Mouse (Mus musculus): Measurements from ENCODE around the gene Ptprt. TPM values are rescaled to one million over a fixed set of nuclear protein-coding genes. Genes with fewer than 3 reads are reported as not detected.

Ptprt gene
- polyA plus RNA-seq (2015; fragmentation: Nextera tagmentation; extraction: Ambion mirVana): 0.05 and 0.08 TPM in 2 replicates

- Histone ChIP-seq H3K9me3 (replicated peaks; ENCODE audit: control insufficient read depth, low read length) (no peaks in the 10 kb centered on the region), H3K36me3 (ENCODE audit: control insufficient read depth, insufficient read depth) (no peaks in the 10 kb centered on the region), H3K27me3 (ENCODE audit: control insufficient read depth, insufficient read depth, low read depth, low read length) (peaks cover 46% of the 10 kb centered on the region), H3K27ac (ENCODE audit: low read length) (no peak within 1 kb of the TSS), H3K4me3 (ENCODE audit: low read depth, low read length) (peak within 1 kb of the TSS; percentile 21; the same call in 1 of the 2 replicates), H3K4me1 (ENCODE audit: control insufficient read depth, low read depth, low read length) (no peaks in the 10 kb centered on the region), H3K9ac (ENCODE audit: low read depth, low read length) (no peak within 1 kb of the TSS), H3K4me2 (ENCODE audit: low read depth, low read length) (peak within 1 kb of the TSS; percentile 34)
- ATAC-seq (ENCODE audit: low read depth): no peak
- 1% methylated on average over 30 of the region's 73 CpGs for WGBS (ENCODE audit: insufficient replicate concordance)
Measured at GRCm38 (mm10) chr2:162660941-162661386, at the start of gene Ptprt. Gene Ptprt, minus strand, starts transcription at chr2:162661147.

- H3K27ac ChIP-seq (ENCODE audit: low read length): no peak overlapping the region
- no peaks in the 10 kb centered on the region for H3K36me3 ChIP-seq (ENCODE audit: control insufficient read depth, insufficient read depth)
- no peak for ATAC-seq (ENCODE audit: low read depth)
- H3K27me3 ChIP-seq (ENCODE audit: control insufficient read depth, insufficient read depth, low read depth, low read length): no peaks in the 10 kb centered on the region
- no peak overlapping the region for H3K4me2 ChIP-seq (ENCODE audit: low read depth, low read length)
- H3K4me3 ChIP-seq (ENCODE audit: low read depth, low read length): no peak overlapping the region
- no peaks in the 10 kb centered on the region for H3K4me1 ChIP-seq (ENCODE audit: control insufficient read depth, low read depth, low read length)
- no peak overlapping the region for H3K9ac ChIP-seq (ENCODE audit: low read depth, low read length)
- WGBS (ENCODE audit: insufficient replicate concordance): 60% methylated on average over 2 of the region's 2 CpGs
- H3K9me3 ChIP-seq (replicated peaks; ENCODE audit: control insufficient read depth, low read length): no peaks in the 10 kb centered on the region
Measured at GRCm38 (mm10) chr2:162710443-162710842, 49.5 kb upstream of the Ptprt start.

- Histone ChIP-seq H3K36me3 (ENCODE audit: control insufficient read depth, insufficient read depth) (no peaks in the 10 kb centered on the region), H3K27ac (ENCODE audit: low read length) (no peak overlapping the region), H3K4me2 (ENCODE audit: low read depth, low read length) (no peak overlapping the region), H3K9ac (ENCODE audit: low read depth, low read length) (no peak overlapping the region), H3K9me3 (replicated peaks; ENCODE audit: control insufficient read depth, low read length) (no peaks in the 10 kb centered on the region), H3K4me3 (ENCODE audit: low read depth, low read length) (no peak overlapping the region), H3K4me1 (ENCODE audit: control insufficient read depth, low read depth, low read length) (no peaks in the 10 kb centered on the region), H3K27me3 (ENCODE audit: control insufficient read depth, insufficient read depth, low read depth, low read length) (no peaks in the 10 kb centered on the region)
- ATAC-seq (ENCODE audit: low read depth): no peak
- 54% methylated on average over 3 of the region's 3 CpGs for WGBS (ENCODE audit: insufficient replicate concordance)
Measured at GRCm38 (mm10) chr2:162699691-162700090, 38.7 kb upstream of the Ptprt start.

- H3K27me3 ChIP-seq (ENCODE audit: control insufficient read depth, insufficient read depth, low read depth, low read length): no peaks in the 10 kb centered on the region
- no peak overlapping the region for H3K27ac ChIP-seq (ENCODE audit: low read length)
- no peak overlapping the region for H3K4me3 ChIP-seq (ENCODE audit: low read depth, low read length)
- no peaks in the 10 kb centered on the region for H3K4me1 ChIP-seq (ENCODE audit: control insufficient read depth, low read depth, low read length)
- no peak for ATAC-seq (ENCODE audit: low read depth)
- no peaks in the 10 kb centered on the region for H3K9me3 ChIP-seq (replicated peaks; ENCODE audit: control insufficient read depth, low read length)
- no peak overlapping the region for H3K9ac ChIP-seq (ENCODE audit: low read depth, low read length)
- no peak overlapping the region for H3K4me2 ChIP-seq (ENCODE audit: low read depth, low read length)
- H3K36me3 ChIP-seq (ENCODE audit: control insufficient read depth, insufficient read depth): no peaks in the 10 kb centered on the region
Measured at GRCm38 (mm10) chr2:162699036-162699435, 38.1 kb upstream of the Ptprt start.

- ATAC-seq (ENCODE audit: low read depth): no peak
- Histone ChIP-seq H3K27me3 (ENCODE audit: control insufficient read depth, insufficient read depth, low read depth, low read length) (no peaks in the 10 kb centered on the region), H3K9ac (ENCODE audit: low read depth, low read length) (no peak overlapping the region), H3K4me1 (ENCODE audit: control insufficient read depth, low read depth, low read length) (no peaks in the 10 kb centered on the region), H3K36me3 (ENCODE audit: control insufficient read depth, insufficient read depth) (no peaks in the 10 kb centered on the region), H3K9me3 (replicated peaks; ENCODE audit: control insufficient read depth, low read length) (no peaks in the 10 kb centered on the region), H3K4me2 (ENCODE audit: low read depth, low read length) (no peak overlapping the region), H3K27ac (ENCODE audit: low read length) (no peak overlapping the region), H3K4me3 (ENCODE audit: low read depth, low read length) (no peak overlapping the region)
- WGBS (ENCODE audit: insufficient replicate concordance): 61% methylated on average over 8 of the region's 8 CpGs
Measured at GRCm38 (mm10) chr2:162698068-162698467, 37.1 kb upstream of the Ptprt start.

- no peak overlapping the region for H3K4me2 ChIP-seq (ENCODE audit: low read depth, low read length)
- 68% methylated on average over 10 of the region's 10 CpGs for WGBS (ENCODE audit: insufficient replicate concordance)
- H3K9ac ChIP-seq (ENCODE audit: low read depth, low read length): no peak overlapping the region
- H3K4me3 ChIP-seq (ENCODE audit: low read depth, low read length): no peak overlapping the region
- H3K36me3 ChIP-seq (ENCODE audit: control insufficient read depth, insufficient read depth): no peaks in the 10 kb centered on the region
- no peak for ATAC-seq (ENCODE audit: low read depth)
- no peaks in the 10 kb centered on the region for H3K9me3 ChIP-seq (replicated peaks; ENCODE audit: control insufficient read depth, low read length)
- no peak overlapping the region for H3K27ac ChIP-seq (ENCODE audit: low read length)
- no peaks in the 10 kb centered on the region for H3K27me3 ChIP-seq (ENCODE audit: control insufficient read depth, insufficient read depth, low read depth, low read length)
- no peaks in the 10 kb centered on the region for H3K4me1 ChIP-seq (ENCODE audit: control insufficient read depth, low read depth, low read length)
Measured at GRCm38 (mm10) chr2:162697151-162697550, 36.2 kb upstream of the Ptprt start.

GRCm38 (mm10) chr2:162692143-162692542 lies 31.2 kb upstream of the Ptprt start:
- no peak overlapping the region for H3K4me2 ChIP-seq (ENCODE audit: low read depth, low read length)
- H3K9ac ChIP-seq (ENCODE audit: low read depth, low read length): no peak overlapping the region
- no peaks in the 10 kb centered on the region for H3K27me3 ChIP-seq (ENCODE audit: control insufficient read depth, insufficient read depth, low read depth, low read length)
- ATAC-seq (ENCODE audit: low read depth): no peak
- H3K9me3 ChIP-seq (replicated peaks; ENCODE audit: control insufficient read depth, low read length): no peaks in the 10 kb centered on the region
- H3K4me3 ChIP-seq (ENCODE audit: low read depth, low read length): no peak overlapping the region
- no peaks in the 10 kb centered on the region for H3K36me3 ChIP-seq (ENCODE audit: control insufficient read depth, insufficient read depth)
- no peak overlapping the region for H3K27ac ChIP-seq (ENCODE audit: low read length)
- H3K4me1 ChIP-seq (ENCODE audit: control insufficient read depth, low read depth, low read length): no peaks in the 10 kb centered on the region
- 88% methylated on average over 11 of the region's 12 CpGs for WGBS (ENCODE audit: insufficient replicate concordance)

- Histone ChIP-seq H3K9ac (ENCODE audit: low read depth, low read length) (no peak overlapping the region), H3K27me3 (ENCODE audit: control insufficient read depth, insufficient read depth, low read depth, low read length) (no peaks in the 10 kb centered on the region), H3K9me3 (replicated peaks; ENCODE audit: control insufficient read depth, low read length) (no peaks in the 10 kb centered on the region), H3K4me1 (ENCODE audit: control insufficient read depth, low read depth, low read length) (no peaks in the 10 kb centered on the region), H3K27ac (ENCODE audit: low read length) (no peak overlapping the region), H3K4me2 (ENCODE audit: low read depth, low read length) (no peak overlapping the region), H3K36me3 (ENCODE audit: control insufficient read depth, insufficient read depth) (no peaks in the 10 kb centered on the region), H3K4me3 (ENCODE audit: low read depth, low read length) (no peak overlapping the region)
- no peak for ATAC-seq (ENCODE audit: low read depth)
- 11% methylated on average over 6 of the region's 6 CpGs for WGBS (ENCODE audit: insufficient replicate concordance)
Measured at GRCm38 (mm10) chr2:162682674-162683073, 21.7 kb upstream of the Ptprt start.

- Histone ChIP-seq H3K9me3 (replicated peaks; ENCODE audit: control insufficient read depth, low read length) (no peaks in the 10 kb centered on the region), H3K27ac (ENCODE audit: low read length) (no peak overlapping the region), H3K4me2 (ENCODE audit: low read depth, low read length) (no peak overlapping the region), H3K9ac (ENCODE audit: low read depth, low read length) (no peak overlapping the region), H3K4me3 (ENCODE audit: low read depth, low read length) (no peak overlapping the region), H3K4me1 (ENCODE audit: control insufficient read depth, low read depth, low read length) (no peaks in the 10 kb centered on the region), H3K27me3 (ENCODE audit: control insufficient read depth, insufficient read depth, low read depth, low read length) (peaks cover 45% of the 10 kb centered on the region), H3K36me3 (ENCODE audit: control insufficient read depth, insufficient read depth) (no peaks in the 10 kb centered on the region)
- ATAC-seq (ENCODE audit: low read depth): no peak
- WGBS (ENCODE audit: insufficient replicate concordance): 0% methylated on average over 1 of the region's 1 CpGs
Measured at GRCm38 (mm10) chr2:162662431-162662970, 1.6 kb upstream of the Ptprt start.

Data from liver, embryonic 16.5 days (tissue).